Mouse (Mus musculus) heart, adult 2 months (tissue): ENCODE measurements around the gene Apoa4. TPM values are rescaled to one million over a fixed set of nuclear protein-coding genes. Genes with fewer than 3 reads are reported as not detected.
A peak's percentile ranks its signal among the peaks of the same experiment; 100 is the strongest.

ENCODE experiments used
- DNase-seq, 2 experiments: peaks; one replicate each; pipeline ENCODE4 v3.0.0; 2021
- H3K27ac ChIP-seq: fragments of 200-600 bp; 2 replicates; pipeline ENCODE4 v1.8.1; 2022
- H3K27me3 ChIP-seq: fragments of 200-500 bp; 2 replicates; pipeline ENCODE4 v1.6.1; 2012; ENCODE audit warnings: mild to moderate bottlenecking, low read length, inconsistent platforms, mixed read lengths; ENCODE audit not compliant: control insufficient read depth, insufficient read depth
- H3K36me3 ChIP-seq: fragments of 200-500 bp; 2 replicates; pipeline ENCODE4 v1.6.1; 2012; ENCODE audit warnings: low read length, inconsistent platforms; ENCODE audit not compliant: control insufficient read depth, insufficient read depth
- H3K4me1 ChIP-seq: fragments of 200-500 bp; 2 replicates; pipeline ENCODE4 v1.6.1; 2011; ENCODE audit warnings: low read length; ENCODE audit not compliant: control insufficient read depth, insufficient read depth
- H3K4me3 ChIP-seq: fragments of 200-600 bp; 2 replicates; pipeline ENCODE4 v1.8.1; 2022
- H3K79me2 ChIP-seq: fragments of 200-500 bp; replicated peaks from 2 replicates; pipeline ENCODE4 v1.6.1; 2012; ENCODE audit warnings: mild to moderate bottlenecking, inconsistent platforms, low read length, moderate library complexity, mixed read lengths; ENCODE audit not compliant: control insufficient read depth, insufficient read depth
- H3K9ac ChIP-seq: fragments of 200-500 bp; 2 replicates; pipeline ENCODE4 v1.6.1; 2012; ENCODE audit warnings: low read depth, mild to moderate bottlenecking, control low read depth, inconsistent platforms, low read length, mixed read lengths
- CTCF ChIP-seq: fragments of 200-600 bp; IDR thresholded peaks from 2 replicates; pipeline ENCODE4 v1.8.1; 2022; ENCODE audit warnings: antibody characterized with exemption, mild to moderate bottlenecking, moderate library complexity
- EP300 ChIP-seq: fragments of 200-500 bp; IDR thresholded peaks from 2 replicates; pipeline ENCODE4 v1.6.1; 2011; ENCODE audit warnings: low read depth, low read length, control low read depth; ENCODE audit not compliant: insufficient read depth
- POLR2A ChIP-seq: fragments of 200-500 bp; IDR thresholded peaks from 2 replicates; pipeline ENCODE4 v1.6.1; 2011; ENCODE audit warnings: mild to moderate bottlenecking, low read depth, low read length, control low read depth; ENCODE audit not compliant: insufficient read depth
- WGBS: fragments of 180-500 bp; shearing (Covaris S2); methylation state at CpG from one replicate; pipeline ENCODE4 v1.1.7; 2018; 5-methylcytosine and 5-hydroxymethylcytosine counted together
- intact Hi-C: fragments of 180-260 bp; cut with DNase I; formaldehyde crosslinking; loops from one replicate; pipeline ENCODE4 v1.15.1; 2025
- polyA plus RNA-seq: library from polyadenylated mRNA; depleted of rRNA; stranded (reverse); fragments of >200 nt; gene quantifications from 2 replicates; pipeline ENCODE4 v1.2.3, GENCODE M21; 2012
- total RNA-seq, 2 experiments: library from RNA; stranded (reverse); gene quantifications; 2 replicates each; pipeline ENCODE4 v1.2.3; 2021

The Apoa4 gene
- total and polyA plus RNA-seq, 3 experiments: 0.10 TPM; not detected in 2

GRCm38 (mm10) chr9:46198461-46198860 lies 42.0 kb upstream of the Apoa4 start:
- intact Hi-C loops: loop anchor here (2.0 kb wide), 1 partner anchor 16 kb away; no protein-coding TSS in a partner anchor
- 39% methylated on average over 9 of the region's 9 CpGs for WGBS

GRCm38 (mm10) chr9:46198936-46199335 lies 41.6 kb upstream of the Apoa4 start:
- peaks cover 31% of the 10 kb centered on the region for H3K4me1 ChIP-seq
- H3K9ac ChIP-seq: no peak overlapping the region
- no peak for DNase-seq
- no peaks in the 10 kb centered on the region for H3K79me2 ChIP-seq
- H3K4me3 ChIP-seq: no peak overlapping the region
- 62% methylated on average over 7 of the region's 7 CpGs for WGBS
- H3K36me3 ChIP-seq: peaks cover 14% of the 10 kb centered on the region
- intact Hi-C loops: loop anchor here (2.0 kb wide), 1 partner anchor 16 kb away; no protein-coding TSS in a partner anchor
- no peaks in the 10 kb centered on the region for H3K27me3 ChIP-seq
- TF ChIP-seq CTCF: no peak
- no peak for TF ChIP-seq EP300
- no peak for TF ChIP-seq POLR2A
- peak overlapping the region; percentile 90 for H3K27ac ChIP-seq

More at GRCm38 (mm10) chr9:46198461-46198860, 42.0 kb upstream of the Apoa4 start:
- Histone ChIP-seq H3K36me3 (peaks cover 14% of the 10 kb centered on the region), H3K27me3 (no peaks in the 10 kb centered on the region), H3K79me2 (no peaks in the 10 kb centered on the region), H3K27ac (peak overlapping the region; percentile 90), H3K4me1 (peaks cover 31% of the 10 kb centered on the region), H3K9ac (no peak overlapping the region), H3K4me3 (no peak overlapping the region)
- DNase-seq: peak; percentile 50 to 51
- no peak for TF ChIP-seq EP300
- no peak for TF ChIP-seq CTCF
- no peak for TF ChIP-seq POLR2A

- TF ChIP-seq EP300: no peak
- TF ChIP-seq CTCF: no peak
- no peak for TF ChIP-seq POLR2A
- Histone ChIP-seq H3K36me3 (peaks cover 14% of the 10 kb centered on the region), H3K27me3 (no peaks in the 10 kb centered on the region), H3K4me3 (no peak overlapping the region), H3K27ac (peak overlapping the region; percentile 90), H3K4me1 (peaks cover 31% of the 10 kb centered on the region), H3K79me2 (no peaks in the 10 kb centered on the region), H3K9ac (no peak overlapping the region)
- intact Hi-C loops: loop anchor here (2.0 kb wide), 1 partner anchor 15 kb away; no protein-coding TSS in a partner anchor
- no peak for DNase-seq
- 48% methylated on average over 2 of the region's 2 CpGs for WGBS
Observed at GRCm38 (mm10) chr9:46199609-46200008, 40.9 kb upstream of the Apoa4 start.

GRCm38 (mm10) chr9:46206834-46207500 lies 33.5 kb upstream of the Apoa4 start:
- 62% methylated on average over 10 of the region's 10 CpGs for WGBS
- Histone ChIP-seq H3K27ac (no peak overlapping the region), H3K4me3 (no peak overlapping the region), H3K36me3 (no peaks in the 10 kb centered on the region), H3K9ac (no peak overlapping the region), H3K27me3 (no peaks in the 10 kb centered on the region), H3K79me2 (no peaks in the 10 kb centered on the region), H3K4me1 (no peaks in the 10 kb centered on the region)
- intact Hi-C loops: no loop called here
- no peak for DNase-seq
- TF ChIP-seq POLR2A (no peak), EP300 (no peak), CTCF (no peak)

GRCm38 (mm10) chr9:46207501-46207869 lies 33.0 kb upstream of the Apoa4 start:
- no peak overlapping the region for H3K4me3 ChIP-seq
- no peaks in the 10 kb centered on the region for H3K79me2 ChIP-seq
- intact Hi-C loops: no loop called here
- H3K36me3 ChIP-seq: no peaks in the 10 kb centered on the region
- WGBS: 88% methylated on average over 6 of the region's 6 CpGs
- no peaks in the 10 kb centered on the region for H3K27me3 ChIP-seq
- no peaks in the 10 kb centered on the region for H3K4me1 ChIP-seq
- no peak for DNase-seq
- TF ChIP-seq CTCF: no peak
- TF ChIP-seq EP300: no peak
- no peak for TF ChIP-seq POLR2A
- H3K9ac ChIP-seq: no peak overlapping the region
- no peak overlapping the region for H3K27ac ChIP-seq

- Histone ChIP-seq H3K9ac (no peak overlapping the region), H3K79me2 (no peaks in the 10 kb centered on the region), H3K27ac (no peak overlapping the region), H3K36me3 (no peaks in the 10 kb centered on the region), H3K27me3 (no peaks in the 10 kb centered on the region), H3K4me3 (no peak overlapping the region), H3K4me1 (no peaks in the 10 kb centered on the region)
- no peak for TF ChIP-seq EP300
- no peak for TF ChIP-seq POLR2A
- no peak for TF ChIP-seq CTCF
- intact Hi-C loops: no loop called here
- DNase-seq: no peak
- WGBS: 88% methylated on average over 13 of the region's 13 CpGs
Observed at GRCm38 (mm10) chr9:46208401-46208974, 32.0 kb upstream of the Apoa4 start.
